Mouse (Mus musculus) forebrain, embryonic 15.5 days (tissue): Measurements from ENCODE around the gene Fggy. TPM values are rescaled to one million over a fixed set of nuclear protein-coding genes. Genes with fewer than 3 reads are reported as not detected.

Experiments used
- ATAC-seq: fragments of 200-750 bp; cut with Nextera tagmentation; replicated peaks from 2 replicates; pipeline ENCODE4 v1.8.0; 2017; ENCODE audit warnings: mild to moderate bottlenecking, moderate TSS enrichment, moderate library complexity
- H3K27ac ChIP-seq: fragments of 300-500 bp; sonication (generic); replicated peaks from 2 replicates; pipeline ENCODE4 v1.5.1; 2015; ENCODE audit warnings: mild to moderate bottlenecking, inconsistent platforms
- H3K27me3 ChIP-seq: fragments of 300-500 bp; sonication (generic); 2 replicates; pipeline ENCODE4 v1.6.1; 2015; ENCODE audit warnings: inconsistent platforms
- H3K36me3 ChIP-seq: fragments of 300-500 bp; sonication (generic); 2 replicates; pipeline ENCODE4 v1.6.1; 2015; ENCODE audit warnings: mild to moderate bottlenecking, inconsistent platforms
- H3K4me1 ChIP-seq: fragments of 300-500 bp; sonication (generic); 2 replicates; pipeline ENCODE4 v1.6.1; 2015; ENCODE audit warnings: inconsistent platforms
- H3K4me2 ChIP-seq: fragments of 300-500 bp; sonication (generic); replicated peaks from 2 replicates; pipeline ENCODE4 v1.6.1; 2015; ENCODE audit warnings: mild to moderate bottlenecking, inconsistent platforms
- H3K4me3 ChIP-seq: fragments of 300-500 bp; sonication (generic); 2 replicates; pipeline ENCODE4 v1.5.1; 2015; ENCODE audit warnings: mild to moderate bottlenecking, inconsistent platforms
- H3K9ac ChIP-seq: fragments of 300-500 bp; sonication (generic); replicated peaks from 2 replicates; pipeline ENCODE4 v1.6.1; 2015; ENCODE audit warnings: mild to moderate bottlenecking, inconsistent platforms
- H3K9me3 ChIP-seq: fragments of 300-500 bp; sonication (generic); 2 replicates; pipeline ENCODE4 v1.6.1; 2016; ENCODE audit warnings: inconsistent platforms
- WGBS: fragments of 180-500 bp; shearing (Covaris S2); methylation state at CpG from one replicate; pipeline ENCODE4 v1.1.7; 2015; ENCODE audit warnings: mixed read lengths; 5-methylcytosine and 5-hydroxymethylcytosine counted together
- polyA plus RNA-seq: library from polyadenylated mRNA; unstranded; fragments of >200 nt; fragmentation: Nextera tagmentation; extraction: Ambion mirVana; gene quantifications from 2 replicates; pipeline ENCODE4 v1.2.1, GENCODE M21; 2015

Fggy gene
- polyA plus RNA-seq, 1 experiment from 2014 or later: 5.2 TPM

- 89% methylated on average over 1 of the region's 1 CpGs for WGBS
- H3K36me3 ChIP-seq: no peaks in the 10 kb centered on the region
- ATAC-seq: no peak
- no peak overlapping the region for H3K4me2 ChIP-seq
- H3K9ac ChIP-seq: no peak overlapping the region
- H3K27me3 ChIP-seq: no peaks in the 10 kb centered on the region
- no peaks in the 10 kb centered on the region for H3K4me1 ChIP-seq
- H3K27ac ChIP-seq: no peak overlapping the region
- H3K4me3 ChIP-seq: no peak overlapping the region
- H3K9me3 ChIP-seq: no peaks in the 10 kb centered on the region
Measured at GRCm38 (mm10) chr4:95709750-95710149, 152.4 kb downstream of the Fggy start.

- Histone ChIP-seq H3K4me2 (no peak overlapping the region), H3K9me3 (no peaks in the 10 kb centered on the region), H3K27me3 (no peaks in the 10 kb centered on the region), H3K27ac (no peak overlapping the region), H3K36me3 (no peaks in the 10 kb centered on the region), H3K4me1 (no peaks in the 10 kb centered on the region), H3K9ac (no peak overlapping the region), H3K4me3 (no peak overlapping the region)
- ATAC-seq: no peak
- 88% methylated on average over 1 of the region's 1 CpGs for WGBS
Measured at GRCm38 (mm10) chr4:95712802-95713201, 155.5 kb downstream of the Fggy start.

GRCm38 (mm10) chr4:95713271-95713670 is 156.0 kb downstream of the Fggy start:
- no peak overlapping the region for H3K4me2 ChIP-seq
- no peaks in the 10 kb centered on the region for H3K36me3 ChIP-seq
- no peak overlapping the region for H3K9ac ChIP-seq
- 90% methylated on average over 3 of the region's 3 CpGs for WGBS
- ATAC-seq: no peak
- H3K27ac ChIP-seq: no peak overlapping the region
- H3K4me3 ChIP-seq: no peak overlapping the region
- no peaks in the 10 kb centered on the region for H3K4me1 ChIP-seq
- H3K27me3 ChIP-seq: no peaks in the 10 kb centered on the region
- H3K9me3 ChIP-seq: no peaks in the 10 kb centered on the region

- Histone ChIP-seq H3K9ac (no peak overlapping the region), H3K9me3 (no peaks in the 10 kb centered on the region), H3K27ac (no peak overlapping the region), H3K27me3 (no peaks in the 10 kb centered on the region), H3K36me3 (no peaks in the 10 kb centered on the region), H3K4me1 (no peaks in the 10 kb centered on the region), H3K4me3 (no peak overlapping the region), H3K4me2 (no peak overlapping the region)
- 68% methylated on average over 3 of the region's 3 CpGs for WGBS
- no peak for ATAC-seq
Measured at GRCm38 (mm10) chr4:95716137-95716536, 158.8 kb downstream of the Fggy start.

GRCm38 (mm10) chr4:95723615-95724014 is 166.3 kb downstream of the Fggy start:
- no peaks in the 10 kb centered on the region for H3K36me3 ChIP-seq
- no peak overlapping the region for H3K9ac ChIP-seq
- H3K27me3 ChIP-seq: no peaks in the 10 kb centered on the region
- H3K4me1 ChIP-seq: no peaks in the 10 kb centered on the region
- no peak overlapping the region for H3K27ac ChIP-seq
- no peak overlapping the region for H3K4me3 ChIP-seq
- no peak overlapping the region for H3K4me2 ChIP-seq
- no peaks in the 10 kb centered on the region for H3K9me3 ChIP-seq
- no peak for ATAC-seq

GRCm38 (mm10) chr4:95726361-95726760 is 169.1 kb downstream of the Fggy start:
- no peaks in the 10 kb centered on the region for H3K9me3 ChIP-seq
- H3K4me1 ChIP-seq: peaks cover 9% of the 10 kb centered on the region
- no peak for ATAC-seq
- no peak overlapping the region for H3K27ac ChIP-seq
- H3K9ac ChIP-seq: no peak overlapping the region
- no peak overlapping the region for H3K4me3 ChIP-seq
- no peaks in the 10 kb centered on the region for H3K36me3 ChIP-seq
- H3K4me2 ChIP-seq: no peak overlapping the region
- H3K27me3 ChIP-seq: no peaks in the 10 kb centered on the region
- WGBS: 97% methylated on average over 2 of the region's 2 CpGs

GRCm38 (mm10) chr4:95729142-95729826 is 172.0 kb downstream of the Fggy start:
- Histone ChIP-seq H3K4me2 (no peak overlapping the region), H3K9ac (no peak overlapping the region), H3K4me3 (no peak overlapping the region), H3K27me3 (no peaks in the 10 kb centered on the region), H3K36me3 (no peaks in the 10 kb centered on the region), H3K27ac (peak overlapping the region; percentile 4; the same call in 1 of the 2 replicates), H3K9me3 (no peaks in the 10 kb centered on the region), H3K4me1 (peaks cover 22% of the 10 kb centered on the region)
- WGBS: 15% methylated on average over 3 of the region's 3 CpGs
- peak; percentile 40; the same call in 1 of the 2 replicates for ATAC-seq

GRCm38 (mm10) chr4:95731110-95731509 is 173.8 kb downstream of the Fggy start:
- Histone ChIP-seq H3K9ac (no peak overlapping the region), H3K4me1 (peaks cover 22% of the 10 kb centered on the region), H3K4me2 (no peak overlapping the region), H3K4me3 (no peak overlapping the region), H3K27me3 (no peaks in the 10 kb centered on the region), H3K27ac (no peak overlapping the region), H3K9me3 (no peaks in the 10 kb centered on the region), H3K36me3 (no peaks in the 10 kb centered on the region)
- ATAC-seq: no peak
- WGBS: 81% methylated on average over 2 of the region's 2 CpGs

- no peaks in the 10 kb centered on the region for H3K27me3 ChIP-seq
- 3% methylated on average over 6 of the region's 6 CpGs for WGBS
- H3K4me3 ChIP-seq: no peak overlapping the region
- H3K4me2 ChIP-seq: no peak overlapping the region
- no peaks in the 10 kb centered on the region for H3K36me3 ChIP-seq
- H3K9ac ChIP-seq: no peak overlapping the region
- peaks cover 22% of the 10 kb centered on the region for H3K4me1 ChIP-seq
- H3K9me3 ChIP-seq: no peaks in the 10 kb centered on the region
- H3K27ac ChIP-seq: peak overlapping the region; percentile 52
- ATAC-seq: peak; percentile 79
Measured at GRCm38 (mm10) chr4:95733397-95734249, 176.3 kb downstream of the Fggy start.

- H3K9me3 ChIP-seq: no peaks in the 10 kb centered on the region
- no peak overlapping the region for H3K9ac ChIP-seq
- peaks cover 13% of the 10 kb centered on the region; the same call in 1 of the 2 replicates for H3K4me1 ChIP-seq
- WGBS: 98% methylated on average over 4 of the region's 4 CpGs
- H3K27me3 ChIP-seq: no peaks in the 10 kb centered on the region
- no peak overlapping the region for H3K27ac ChIP-seq
- no peak overlapping the region for H3K4me2 ChIP-seq
- no peaks in the 10 kb centered on the region for H3K36me3 ChIP-seq
- H3K4me3 ChIP-seq: no peak overlapping the region
- ATAC-seq: no peak
Measured at GRCm38 (mm10) chr4:95735967-95736366, 178.7 kb downstream of the Fggy start.

GRCm38 (mm10) chr4:95736674-95737073 is 179.4 kb downstream of the Fggy start:
- H3K27ac ChIP-seq: no peak overlapping the region
- H3K27me3 ChIP-seq: no peaks in the 10 kb centered on the region
- no peak overlapping the region for H3K4me3 ChIP-seq
- no peaks in the 10 kb centered on the region for H3K9me3 ChIP-seq
- no peak overlapping the region for H3K9ac ChIP-seq
- no peak overlapping the region for H3K4me2 ChIP-seq
- 68% methylated on average over 2 of the region's 2 CpGs for WGBS
- H3K36me3 ChIP-seq: no peaks in the 10 kb centered on the region
- H3K4me1 ChIP-seq: peaks cover 13% of the 10 kb centered on the region; the same call in 1 of the 2 replicates
- ATAC-seq: no peak

- Histone ChIP-seq H3K9me3 (no peaks in the 10 kb centered on the region), H3K9ac (no peak overlapping the region), H3K4me2 (no peak overlapping the region), H3K36me3 (no peaks in the 10 kb centered on the region), H3K4me1 (peaks cover 11% of the 10 kb centered on the region; the same call in 1 of the 2 replicates), H3K27ac (no peak overlapping the region), H3K27me3 (no peaks in the 10 kb centered on the region), H3K4me3 (no peak overlapping the region)
- WGBS: 36% methylated on average over 5 of the region's 5 CpGs
- no peak for ATAC-seq
Measured at GRCm38 (mm10) chr4:95738179-95738578, 180.9 kb downstream of the Fggy start.
